Mouse (Mus musculus) ES-E14 (cell line): ENCODE measurements at regions not wholly inside any gene's neighbourhood (a gene's known extent, or its start where the extent isn't known, plus 50 kb on each side); places are given as distances from the start of the nearest gene placed in this dataset.

Source experiments
- DNase-seq: peaks from one replicate; pipeline ENCODE4 v3.0.0-alpha.2; 2013; ENCODE audit warnings: low read depth, low spot score
- H3K27ac ChIP-seq: 2 replicates; pipeline ENCODE4 v1.5.1; 2012; ENCODE audit warnings: low read depth, mild to moderate bottlenecking, low read length, moderate library complexity, mixed read lengths; ENCODE audit not compliant: poor library complexity, insufficient read depth, severe bottlenecking
- H3K36me3 ChIP-seq: 2 replicates; pipeline ENCODE4 v1.6.1; 2012; ENCODE audit warnings: mild to moderate bottlenecking, low read length, moderate library complexity, mixed read lengths; ENCODE audit not compliant: control insufficient read depth, poor library complexity, insufficient read depth, severe bottlenecking
- H3K4me1 ChIP-seq, 2 experiments: fragments of 150-350 bp in 1 of 2; sonication (generic) in 1 of 2; 2 replicates each; pipeline ENCODE4 v1.6.1; 2012; ENCODE audit warnings: low read length in 2 of 2, mild to moderate bottlenecking in 1 of 2, mixed read lengths in 1 of 2; ENCODE audit not compliant: control insufficient read depth in 2 of 2, insufficient read depth in 2 of 2, poor library complexity in 1 of 2
- H3K4me3 ChIP-seq, 2 experiments: fragments of 150-350 bp in 1 of 2; sonication (generic) in 1 of 2; 2 replicates each; pipeline ENCODE4 v1.5.1; 2012; ENCODE audit warnings: low read length in 2 of 2, low read depth in 1 of 2, mild to moderate bottlenecking in 1 of 2, mixed read lengths in 1 of 2; ENCODE audit not compliant: insufficient read depth in 1 of 2, poor library complexity in 1 of 2, severe bottlenecking in 1 of 2
- H3K9ac ChIP-seq: 2 replicates; pipeline ENCODE4 v1.6.1; 2012; ENCODE audit warnings: low read depth, mild to moderate bottlenecking, low read length, mixed read lengths; ENCODE audit not compliant: poor library complexity, insufficient read depth, severe bottlenecking
- H3K9me3 ChIP-seq: fragments of 150-350 bp; sonication (generic); 2 replicates; pipeline ENCODE4 v1.6.1; 2012; ENCODE audit warnings: low read depth, mild to moderate bottlenecking, low read length; ENCODE audit not compliant: control insufficient read depth, insufficient read depth
- CHD2 ChIP-seq: IDR thresholded peaks from 2 replicates; pipeline ENCODE4 v1.6.1; 2014; ENCODE audit warnings: mild to moderate bottlenecking, low read depth, low read length, inconsistent platforms
- HCFC1 ChIP-seq: IDR thresholded peaks from 2 replicates; pipeline ENCODE4 v1.6.1; 2012; ENCODE audit warnings: low read length, inconsistent platforms, borderline replicate concordance; ENCODE audit not compliant: insufficient read depth
- MAFK ChIP-seq: IDR thresholded peaks from 2 replicates; pipeline ENCODE4 v1.6.1; 2014; ENCODE audit warnings: mild to moderate bottlenecking, low read depth, low read length, inconsistent platforms; ENCODE audit not compliant: insufficient read depth
- ZC3H11A ChIP-seq: IDR thresholded peaks from 2 replicates; pipeline ENCODE4 v1.6.1; 2012; ENCODE audit warnings: low read depth, mild to moderate bottlenecking, inconsistent platforms, low read length, borderline replicate concordance
- ZNF384 ChIP-seq: IDR thresholded peaks from 2 replicates; pipeline ENCODE4 v1.6.1; 2012; ENCODE audit warnings: low read depth, low read length, inconsistent platforms
- in situ Hi-C, 2 experiments: fragments of 600-800 bp; cut with MboI; formaldehyde crosslinking; loops; one replicate each; pipeline ENCODE4 v1.15.1; 2025; ENCODE audit warnings: low sequenced_read_pairs in 2 of 2, inconsistent platforms in 1 of 2; ENCODE audit not compliant: unreplicated experiment in 2 of 2

GRCm38 (mm10) chr1:88783083-88783482 lies 81.1 kb upstream of the Arl4c start:
- no peak overlapping the region for H3K4me3 ChIP-seq
- H3K36me3 ChIP-seq = no peaks in the 10 kb centered on the region
- in situ Hi-C loops = no loop called here
- no peak overlapping the region for H3K27ac ChIP-seq
- no peak overlapping the region for H3K9ac ChIP-seq
- peaks cover 0 to 3% of the 10 kb centered on the region in 2 experiments; a peak in 1 of 4 replicates for H3K4me1 ChIP-seq
- no peaks in the 10 kb centered on the region for H3K9me3 ChIP-seq
- no peak for DNase-seq
- TF ChIP-seq ZC3H11A = no peak
- TF ChIP-seq ZNF384 = no peak
- no peak for TF ChIP-seq HCFC1
- TF ChIP-seq CHD2 = no peak
- TF ChIP-seq MAFK = no peak

DNA sequence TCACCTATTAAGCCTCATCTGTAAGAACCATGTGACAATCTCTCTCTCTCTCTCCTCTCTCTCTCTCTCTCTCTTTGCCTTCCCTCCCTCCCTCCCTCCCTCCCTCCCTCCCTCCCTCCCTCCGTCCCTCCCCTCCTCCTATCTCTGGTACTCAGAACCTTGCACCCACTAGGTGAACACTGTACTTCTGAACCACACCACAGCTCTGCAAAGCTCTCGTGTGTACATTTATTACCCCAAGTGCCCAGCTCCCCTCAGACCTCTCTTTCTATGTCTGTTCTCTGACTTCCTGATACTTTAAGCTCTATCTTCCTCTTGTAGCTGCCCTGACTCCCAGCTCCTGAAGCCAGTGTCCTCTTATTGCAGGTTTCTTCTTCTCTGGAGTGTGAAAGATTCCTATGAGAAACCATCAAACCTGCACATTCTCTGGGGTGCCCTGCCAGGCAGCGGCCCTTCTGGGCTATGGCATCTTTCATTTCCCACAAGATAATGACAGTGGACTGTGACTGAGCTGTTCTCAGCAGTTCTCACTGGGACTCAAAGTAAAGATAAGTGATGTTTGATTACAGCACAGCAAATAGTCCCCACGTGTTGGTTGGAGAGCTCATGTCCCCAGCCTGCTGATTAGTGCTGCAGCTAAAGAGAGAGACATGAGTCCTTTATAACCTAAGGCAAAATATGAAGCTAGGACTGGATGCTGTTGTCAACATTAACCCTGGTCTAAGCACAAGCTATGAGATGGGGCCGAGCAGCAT lies 83.0 kb upstream of the Arl4c start:
- Histone ChIP-seq H3K4me1 (no peaks in the 10 kb centered on the region), H3K36me3 (no peaks in the 10 kb centered on the region), H3K27ac (no peak overlapping the region), H3K9ac (no peak overlapping the region), H3K4me3 (no peak overlapping the region), H3K9me3 (no peaks in the 10 kb centered on the region)
- TF ChIP-seq CHD2 = no peak
- TF ChIP-seq MAFK = no peak
- no peak for TF ChIP-seq HCFC1
- TF ChIP-seq ZNF384 = no peak
- TF ChIP-seq ZC3H11A = no peak
- in situ Hi-C loops = no loop called here
- no peak for DNase-seq

DNA sequence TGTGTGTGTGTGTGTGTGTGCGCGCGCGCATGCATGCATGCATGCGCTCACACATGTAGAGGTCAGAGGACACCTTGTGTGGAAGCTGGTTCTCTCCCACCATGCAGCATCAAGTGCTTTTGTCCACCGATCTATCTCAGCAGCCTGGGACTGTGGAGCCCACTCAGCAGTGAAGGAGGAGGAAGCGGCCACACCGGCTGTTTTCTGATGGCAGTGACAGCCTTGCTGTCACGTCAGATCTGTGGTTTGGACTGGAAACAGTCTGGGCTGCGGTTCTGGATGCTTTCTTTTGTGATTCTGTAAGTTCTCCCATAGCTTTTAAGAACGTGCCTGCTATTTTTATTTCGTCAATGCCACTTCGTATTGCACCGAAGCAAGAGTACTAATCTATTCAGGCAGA lies 84.0 kb upstream of the Arl4c start:
- DNase-seq = no peak
- no peak overlapping the region for H3K9ac ChIP-seq
- H3K36me3 ChIP-seq = no peaks in the 10 kb centered on the region
- no peak overlapping the region for H3K4me3 ChIP-seq
- no peak overlapping the region for H3K27ac ChIP-seq
- H3K4me1 ChIP-seq = no peaks in the 10 kb centered on the region
- in situ Hi-C loops = no loop called here
- TF ChIP-seq HCFC1 (no peak), CHD2 (no peak), ZNF384 (no peak), ZC3H11A (no peak), MAFK (no peak)
- no peaks in the 10 kb centered on the region for H3K9me3 ChIP-seq

- no peaks in the 10 kb centered on the region for H3K4me1 ChIP-seq
- H3K9ac ChIP-seq = no peak overlapping the region
- no peaks in the 10 kb centered on the region for H3K36me3 ChIP-seq
- H3K27ac ChIP-seq = no peak overlapping the region
- peaks cover 21% of the 10 kb centered on the region for H3K9me3 ChIP-seq
- H3K4me3 ChIP-seq = no peak overlapping the region
- TF ChIP-seq HCFC1 (no peak), MAFK (no peak), ZC3H11A (no peak), CHD2 (no peak), ZNF384 (no peak)
- in situ Hi-C loops = no loop called here
- DNase-seq = no peak
Observed at GRCm38 (mm10) chr1:88790674-88791073, 88.7 kb upstream of the Arl4c start.

DNA sequence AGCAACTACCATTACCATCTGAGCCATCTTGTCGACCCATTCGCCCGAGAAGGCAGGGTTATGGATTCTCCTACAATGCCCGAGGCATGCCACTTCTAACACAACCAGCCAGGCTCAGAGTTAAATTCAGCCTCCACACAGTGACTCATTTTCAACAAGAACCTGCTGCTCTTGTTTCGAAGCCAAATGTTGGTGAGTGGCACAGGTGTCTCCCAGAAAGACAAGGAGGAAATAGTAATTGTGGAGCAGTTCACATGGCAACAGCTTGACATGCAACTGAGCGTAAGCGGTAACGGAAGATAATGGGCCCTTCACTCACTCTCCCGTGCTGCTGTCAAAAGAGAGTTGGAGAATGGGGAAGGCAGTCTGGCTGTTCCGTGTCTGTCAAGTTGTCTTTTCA lies 92.9 kb upstream of the Arl4c start:
- no peak overlapping the region for H3K4me3 ChIP-seq
- peaks cover 23% of the 10 kb centered on the region for H3K9me3 ChIP-seq
- DNase-seq = no peak
- H3K4me1 ChIP-seq = peaks cover 3 to 9% of the 10 kb centered on the region in 2 experiments; a peak in 3 of 4 replicates
- no peaks in the 10 kb centered on the region for H3K36me3 ChIP-seq
- H3K9ac ChIP-seq = no peak overlapping the region
- TF ChIP-seq ZNF384 = no peak
- H3K27ac ChIP-seq = no peak overlapping the region
- in situ Hi-C loops = no loop called here
